Mouse (Mus musculus): ENCODE measurements around the gene Ccdc57.

Ccdc57 gene

GRCm38 (mm10) chr11:120822831-120823550 is 109.7 kb downstream of the Ccdc57 start:
- DNase-seq (ENCODE audit: extremely low read depth, low read depth): peak; percentile 26

- DNase-seq (ENCODE audit: extremely low read depth, low read depth): no peak
Observed at GRCm38 (mm10) chr11:120822321-120822720, 110.4 kb downstream of the Ccdc57 start.

GRCm38 (mm10) chr11:120821076-120821922 is 111.4 kb downstream of the Ccdc57 start:
- no peak for DNase-seq (ENCODE audit: extremely low read depth, low read depth)

GRCm38 (mm10) chr11:120820546-120820945 is 112.1 kb downstream of the Ccdc57 start:
- no peak for DNase-seq (ENCODE audit: extremely low read depth, low read depth)

GRCm38 (mm10) chr11:120819556-120819955 is 113.1 kb downstream of the Ccdc57 start:
- DNase-seq (ENCODE audit: extremely low read depth, low read depth): no peak

GRCm38 (mm10) chr11:120818251-120818650 is 114.4 kb downstream of the Ccdc57 start:
- no peak for DNase-seq (ENCODE audit: extremely low read depth, low read depth)

- DNase-seq (ENCODE audit: extremely low read depth, low read depth): no peak
Observed at GRCm38 (mm10) chr11:120817358-120817757, 115.3 kb downstream of the Ccdc57 start.

- no peak for DNase-seq (ENCODE audit: extremely low read depth, low read depth)
Observed at GRCm38 (mm10) chr11:120812068-120812467, 120.6 kb downstream of the Ccdc57 start.

GRCm38 (mm10) chr11:120808010-120808409 is 124.7 kb downstream of the Ccdc57 start:
- no peak for DNase-seq (ENCODE audit: extremely low read depth, low read depth)

- no peak for DNase-seq (ENCODE audit: extremely low read depth, low read depth)
Observed at GRCm38 (mm10) chr11:120805375-120806298, 127.0 kb downstream of the Ccdc57 start.

GRCm38 (mm10) chr11:120804769-120805168 is 127.9 kb downstream of the Ccdc57 start:
- DNase-seq (ENCODE audit: extremely low read depth, low read depth): no peak

GRCm38 (mm10) chr11:120804274-120804673 is 128.4 kb downstream of the Ccdc57 start:
- no peak for DNase-seq (ENCODE audit: extremely low read depth, low read depth)

GRCm38 (mm10) chr11:120800061-120800904 is 132.4 kb downstream of the Ccdc57 start:
- DNase-seq (ENCODE audit: extremely low read depth, low read depth): peak; percentile 74

- no peak for DNase-seq (ENCODE audit: extremely low read depth, low read depth)
Observed at GRCm38 (mm10) chr11:120799316-120799890, 133.3 kb downstream of the Ccdc57 start.

GRCm38 (mm10) chr11:120798244-120798643 is 134.4 kb downstream of the Ccdc57 start:
- no peak for DNase-seq (ENCODE audit: extremely low read depth, low read depth)

- DNase-seq (ENCODE audit: extremely low read depth, low read depth): no peak
Observed at GRCm38 (mm10) chr11:120796614-120796946, 136.1 kb downstream of the Ccdc57 start.

- peak; percentile 89 for DNase-seq (ENCODE audit: extremely low read depth, low read depth)
Observed at GRCm38 (mm10) chr11:120795756-120796613, 136.7 kb downstream of the Ccdc57 start, which contains the start of gene Dus1l. Dus1l (minus strand) TSS chr11:120796403.

- DNase-seq (ENCODE audit: extremely low read depth, low read depth): no peak
Observed at GRCm38 (mm10) chr11:120792652-120793051, 140.0 kb downstream of the Ccdc57 start.

- no peak for DNase-seq (ENCODE audit: extremely low read depth, low read depth)
Observed at GRCm38 (mm10) chr11:120789810-120790209, 142.9 kb downstream of the Ccdc57 start.
